Mouse (Mus musculus): Measurements from ENCODE around the gene Xylb.
"Not testable (repeated sequence)": the region's sequence is repeated elsewhere in the genome, so short reads cannot be mapped to it uniquely, and the experiment has no call there.

Gene Xylb

GRCm38 (mm10) chr9:119340909-119341816 lies 16.0 kb upstream of the Xylb start, which contains the start of gene Myd88:
Myd88 (minus strand) TSS chr9:119341411.
- DNase-seq: peak; percentile 98

GRCm38 (mm10) chr9:119342728-119343127 lies 14.5 kb upstream of the Xylb start:
- DNase-seq: no peak

GRCm38 (mm10) chr9:119346376-119346775 lies 10.8 kb upstream of the Xylb start:
- DNase-seq: no peak

- DNase-seq: no peak
Measured at GRCm38 (mm10) chr9:119350531-119350930, 6.7 kb upstream of the Xylb start.

GRCm38 (mm10) chr9:119350947-119351705 lies 6.1 kb upstream of the Xylb start:
- no peak for DNase-seq

- DNase-seq: peak; percentile 59
Measured at GRCm38 (mm10) chr9:119352060-119352459, 5.1 kb upstream of the Xylb start.

GRCm38 (mm10) chr9:119353926-119354325 lies 3.3 kb upstream of the Xylb start:
- DNase-seq: no peak

DNA sequence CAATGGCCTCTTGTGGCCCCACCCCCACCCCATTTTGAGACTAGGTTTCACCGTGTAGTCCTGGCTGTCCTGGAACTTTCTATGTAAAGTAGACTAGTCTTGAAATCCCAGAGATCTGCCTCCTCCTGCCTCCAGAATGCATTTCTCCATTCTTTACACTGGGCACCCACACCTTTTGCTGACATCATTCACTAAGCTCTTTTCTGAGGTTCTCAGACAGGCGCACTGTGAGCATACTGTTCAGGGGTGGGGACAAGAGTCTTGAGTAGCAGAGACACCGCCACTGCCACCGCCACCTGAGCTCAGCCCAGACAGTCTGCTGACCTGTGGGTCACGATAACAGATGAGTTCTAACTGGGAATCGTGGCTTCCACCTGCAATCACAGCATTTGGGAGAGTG lies 1.2 kb upstream of the Xylb start:
- peak; percentile 24 for DNase-seq

GRCm38 (mm10) chr9:119358058-119358429 lies 863 bp downstream of the Xylb start:
- DNase-seq: no peak

- DNase-seq: no peak
Measured at GRCm38 (mm10) chr9:119361416-119361815, 4.2 kb downstream of the Xylb start.

- no peak for DNase-seq
Measured at GRCm38 (mm10) chr9:119363229-119363628, 6.0 kb downstream of the Xylb start.

DNA sequence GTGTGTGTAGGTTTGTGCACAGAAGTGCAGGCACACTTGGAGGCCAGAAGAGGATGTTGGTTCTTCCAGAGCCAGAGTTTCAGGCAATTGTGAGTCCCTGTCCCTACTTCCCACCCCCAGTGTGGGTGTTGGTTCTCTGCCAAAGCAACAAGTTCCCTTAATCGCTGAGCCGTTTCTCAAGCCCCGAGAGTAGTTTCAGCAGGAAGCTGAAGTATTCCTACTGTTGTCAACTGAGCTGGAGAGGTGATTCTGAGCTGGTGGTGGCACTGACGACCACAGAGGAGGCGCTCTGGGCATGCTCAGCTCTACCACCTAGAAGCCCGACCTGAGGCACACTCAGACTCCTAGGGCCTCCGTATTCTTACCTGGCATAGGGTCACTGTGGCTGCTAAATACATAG lies 8.1 kb downstream of the Xylb start, which contains the start of gene Slc22a14:
Slc22a14 (minus strand) TSS at position 270 of the 400 bp plus-strand sequence.
- DNase-seq: no peak

DNA sequence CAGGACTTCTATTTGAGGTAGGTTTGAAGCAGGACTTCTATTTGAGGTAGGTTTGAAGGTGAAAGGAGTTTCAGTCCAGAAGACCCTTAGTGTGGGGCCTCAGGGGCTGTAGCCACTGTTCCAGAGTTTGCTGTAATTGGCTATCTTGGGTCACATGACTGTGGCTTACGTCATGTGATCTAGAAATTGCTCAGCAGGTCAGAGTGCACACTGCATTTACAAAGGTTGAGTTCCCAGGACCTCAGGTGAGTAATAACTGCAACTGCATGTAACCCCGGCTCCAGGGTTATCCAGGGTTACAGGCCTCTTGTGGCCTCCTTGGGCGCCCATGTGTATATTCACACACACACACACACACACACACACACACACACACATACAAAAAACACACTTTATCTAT lies 11.2 kb downstream of the Xylb start:
- no peak for DNase-seq

DNA sequence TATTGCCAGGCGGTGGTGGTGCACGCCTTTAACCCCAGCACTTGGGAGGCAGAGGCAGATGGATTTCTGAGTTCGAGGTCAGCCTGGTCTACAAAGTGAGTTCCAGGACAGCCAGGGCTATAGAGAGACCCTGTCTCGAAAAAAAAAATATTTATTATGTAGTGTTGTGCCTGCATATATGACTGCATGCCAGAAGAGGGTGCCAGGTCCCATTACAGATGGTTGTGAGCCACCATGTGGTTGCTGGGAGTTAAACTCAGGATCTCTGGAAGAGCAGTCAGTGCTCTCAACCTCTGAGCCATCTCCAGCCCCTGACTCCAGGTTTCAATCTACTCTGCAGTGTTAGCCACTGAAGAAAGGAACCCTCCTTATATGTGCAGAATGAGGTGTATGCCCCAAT lies 13.6 kb downstream of the Xylb start:
- DNase-seq: not testable (repeated sequence)

DNA sequence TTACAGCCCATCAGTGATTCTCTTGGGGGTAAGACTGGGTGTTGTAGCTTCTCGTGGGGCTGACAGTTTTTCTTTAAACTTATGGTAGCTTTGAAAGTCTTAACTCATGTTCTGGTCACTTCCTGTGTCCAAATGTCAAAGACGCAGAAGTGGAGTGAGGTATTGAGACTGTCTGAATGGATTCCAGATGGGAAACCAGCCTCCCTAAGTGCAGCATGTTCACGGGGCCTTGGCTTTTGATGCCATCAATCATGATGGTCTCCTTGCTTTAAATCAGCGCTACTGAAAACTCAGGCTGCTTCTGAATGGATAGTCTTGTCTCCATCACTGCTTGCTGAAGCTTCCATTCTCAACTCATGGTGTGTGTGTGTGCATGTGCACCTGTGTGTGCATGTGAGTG lies 14.1 kb downstream of the Xylb start:
- no peak for DNase-seq

DNA sequence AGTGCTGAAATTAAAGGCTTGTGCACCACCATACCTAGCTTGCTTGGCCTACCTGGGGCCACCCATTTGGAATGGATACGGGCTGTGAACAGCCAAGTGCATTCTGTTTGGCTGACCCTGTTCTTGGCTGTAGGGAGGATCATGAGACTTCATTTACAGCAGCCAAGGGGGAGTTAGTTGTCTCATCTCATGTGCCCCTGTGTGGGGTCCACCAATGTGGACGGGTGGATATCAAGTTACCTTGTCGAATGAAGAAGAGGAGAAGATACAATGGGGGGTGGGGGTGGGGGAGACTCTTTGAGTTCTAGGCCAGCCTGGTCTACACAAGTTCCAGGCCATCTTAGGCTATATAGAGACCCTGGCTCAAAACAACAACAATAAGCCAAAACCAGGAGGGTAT lies 17.8 kb downstream of the Xylb start:
- no peak for DNase-seq

- DNase-seq: no peak
Measured at GRCm38 (mm10) chr9:119375556-119375955, 18.4 kb downstream of the Xylb start.

DNA sequence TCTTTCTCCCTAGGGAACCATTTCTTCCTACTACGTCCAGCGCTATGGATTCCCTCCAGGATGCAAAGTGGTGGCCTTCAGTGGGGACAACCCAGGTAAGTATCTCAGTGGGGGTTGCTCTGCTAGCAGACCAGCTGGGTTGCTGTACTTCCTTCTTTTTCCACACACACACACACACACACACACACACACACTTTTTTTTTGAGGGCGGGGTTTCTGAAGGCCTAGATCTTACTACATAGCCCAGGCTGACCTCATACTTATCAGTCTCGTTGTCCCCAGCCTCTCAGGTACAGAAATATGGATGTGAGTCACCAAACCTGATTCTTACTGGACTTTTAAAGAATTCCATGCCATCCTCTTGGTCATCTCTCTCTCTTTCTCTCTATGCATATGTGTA lies 21.1 kb downstream of the Xylb start:
- no peak for DNase-seq

- DNase-seq: no peak
Measured at GRCm38 (mm10) chr9:119382603-119383002, 25.4 kb downstream of the Xylb start.

DNA sequence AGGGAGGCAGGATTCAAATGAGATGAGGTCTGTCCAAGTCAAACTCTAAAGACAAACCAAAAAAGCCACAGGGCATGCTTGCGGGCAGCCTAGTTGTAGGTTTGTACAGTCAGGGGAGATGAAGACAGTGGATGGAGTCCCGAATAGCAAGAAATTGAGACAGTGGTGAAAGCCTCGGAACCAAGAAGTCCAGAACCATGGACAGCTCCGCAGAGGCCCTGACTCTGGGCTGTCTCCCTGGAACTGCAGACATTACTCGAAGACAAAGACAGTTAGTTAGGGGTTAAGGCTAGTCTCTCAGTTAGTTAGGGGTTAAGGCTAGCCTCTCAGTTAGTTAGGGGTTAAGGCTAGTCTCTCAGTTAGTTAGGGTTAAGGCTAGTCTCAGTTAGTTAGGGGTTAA lies 31.8 kb downstream of the Xylb start:
- DNase-seq: no peak

GRCm38 (mm10) chr9:119390214-119390613 lies 33.0 kb downstream of the Xylb start:
- no peak for DNase-seq

DNA sequence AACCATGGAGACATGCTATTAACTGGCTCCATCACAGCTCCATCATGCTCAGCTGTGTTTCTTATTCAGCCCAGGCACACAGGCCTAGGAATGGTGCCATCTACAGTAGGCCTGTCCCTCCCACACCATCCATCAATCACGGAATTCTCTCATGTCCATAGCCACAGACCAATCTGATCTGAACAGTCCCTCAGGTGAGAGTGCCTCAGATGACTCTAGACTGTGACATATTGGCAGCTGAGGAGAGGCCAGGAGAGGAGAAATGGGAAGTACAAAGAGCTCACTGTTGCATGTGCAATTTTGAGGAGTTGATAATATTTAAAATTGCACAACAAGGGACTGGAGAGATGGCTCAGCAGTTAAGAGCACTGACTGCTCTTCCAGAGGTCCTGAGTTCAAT lies 37.6 kb downstream of the Xylb start:
- no peak for DNase-seq

- peak; percentile 53 for DNase-seq
Measured at GRCm38 (mm10) chr9:119401351-119401750, 44.2 kb downstream of the Xylb start.

GRCm38 (mm10) chr9:119401801-119402214 lies 44.6 kb downstream of the Xylb start, which contains the start of gene Acvr2b:
Acvr2b (plus strand) TSS chr9:119402118.
- peak; percentile 95 for DNase-seq
